Mouse (Mus musculus) spleen, adult 2 months (tissue): ENCODE data around the gene Lrrtm4.

Source experiments
- CTCF ChIP-seq: fragments of 200-500 bp; IDR thresholded peaks from 2 replicates; pipeline ENCODE4 v1.5.1; 2011; ENCODE audit warnings: mild to moderate bottlenecking, inconsistent platforms; ENCODE audit not compliant: insufficient read depth, insufficient read length, insufficient replicate concordance; ENCODE audit errors: extremely low read depth
- POLR2A ChIP-seq: fragments of 200-500 bp; IDR thresholded peaks from 2 replicates; pipeline ENCODE4 v1.6.1; 2011; ENCODE audit warnings: low read depth, low read length, inconsistent platforms

GRCm38 (mm10) chr6:80331751-80332150, 313.1 kb downstream of the Lrrtm4 start:
- no peak for TF ChIP-seq POLR2A
- TF ChIP-seq CTCF: no peak
